Mouse (Mus musculus): ENCODE results near the gene Hoxd13. TPM values are rescaled to one million over a fixed set of nuclear protein-coding genes. Genes with fewer than 3 reads are reported as not detected.

Gene Hoxd13
- not detected in 2 replicates for polyA plus RNA-seq (2012)

DNA sequence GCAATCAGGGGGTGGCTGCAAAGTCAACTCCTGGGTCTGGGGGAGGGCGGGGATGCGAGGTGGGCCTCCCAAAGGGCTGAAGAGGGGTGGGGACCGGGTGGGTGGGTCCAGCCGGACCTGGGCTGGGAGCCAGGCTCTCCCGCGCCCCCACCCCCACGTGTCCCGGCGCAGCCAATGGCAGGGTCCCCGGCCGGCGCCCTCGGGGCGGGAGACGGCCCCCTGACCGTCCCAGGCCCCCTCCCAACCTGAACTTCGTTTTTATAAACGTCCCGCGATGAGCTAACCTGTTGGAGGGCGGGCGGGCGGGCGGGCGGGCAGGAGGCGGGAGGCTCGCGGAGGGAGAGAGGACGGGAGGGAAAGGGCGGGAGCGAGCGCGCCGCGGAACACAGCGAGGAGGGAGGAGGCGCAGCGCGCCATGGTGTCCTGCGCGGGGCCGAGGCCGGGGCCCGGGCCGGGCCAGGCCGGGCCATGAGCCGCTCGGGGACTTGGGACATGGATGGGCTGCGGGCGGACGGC lies at the start of gene Hoxd13:
Gene Hoxd13 (plus strand): TSS at position 469 of the 516 bp plus-strand sequence.

DNA sequence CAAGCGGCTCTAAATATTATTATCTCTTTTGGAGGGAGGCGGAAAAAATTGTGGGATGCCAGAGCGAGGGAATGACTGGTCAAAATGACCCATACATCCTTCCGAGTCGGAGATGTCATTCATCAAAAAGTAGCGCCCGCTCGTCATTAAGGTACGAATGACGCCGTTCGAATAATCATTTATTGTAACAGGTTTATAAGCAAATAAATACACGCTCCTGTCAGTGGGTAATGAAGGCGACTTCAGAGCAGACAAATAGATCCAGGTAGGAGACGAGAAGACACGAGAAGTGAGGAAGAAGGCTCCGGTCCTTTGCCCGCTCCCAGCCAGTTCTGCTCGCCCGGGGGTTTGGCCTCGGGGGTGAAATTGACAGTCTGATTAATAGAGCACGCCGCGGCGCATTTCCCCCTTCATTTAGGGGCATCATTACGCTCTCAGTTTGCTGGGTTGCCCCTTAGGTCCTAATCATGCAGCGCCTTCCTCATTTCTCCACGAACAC lies 8.6 kb upstream of the Hoxd13 start, which contains the start of gene Evx2:
Gene Evx2 (minus strand): TSS at position 51 of the 499 bp plus-strand sequence.

DNA sequence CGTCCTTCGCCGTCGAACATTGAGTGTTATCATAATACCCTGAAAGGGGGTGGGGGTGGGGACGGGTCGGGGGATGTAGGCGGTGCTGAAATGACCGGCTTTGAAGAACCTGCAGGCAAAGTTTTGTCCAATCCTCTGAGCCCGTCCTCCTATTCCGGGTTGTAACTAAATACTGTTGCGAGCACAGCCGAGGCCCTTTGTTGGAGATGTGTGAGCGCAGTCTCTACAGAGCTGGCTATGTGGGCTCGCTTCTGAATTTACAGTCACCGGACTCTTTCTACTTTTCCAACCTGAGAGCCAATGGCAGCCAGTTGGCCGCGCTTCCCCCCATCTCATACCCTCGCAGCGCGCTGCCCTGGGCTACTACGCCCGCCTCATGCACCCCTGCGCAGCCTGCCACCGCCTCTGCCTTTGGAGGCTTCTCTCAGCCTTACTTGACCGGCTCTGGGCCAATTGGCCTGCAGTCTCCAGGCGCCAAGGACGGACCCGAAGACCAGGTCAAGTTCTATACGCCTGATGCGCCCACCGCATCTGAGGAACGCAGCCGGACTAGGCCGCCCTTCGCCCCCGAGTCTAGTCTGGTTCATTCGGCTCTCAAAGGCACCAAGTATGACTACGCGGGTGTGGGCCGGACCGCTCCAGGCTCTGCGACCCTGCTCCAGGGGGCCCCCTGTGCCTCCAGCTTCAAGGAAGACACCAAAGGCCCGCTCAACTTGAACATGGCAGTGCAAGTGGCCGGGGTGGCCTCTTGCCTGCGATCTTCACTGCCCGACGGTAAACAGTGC lies 7.0 kb downstream of the Hoxd13 start, which contains the start of gene Hoxd12:
Gene Hoxd12 (plus strand): TSS at position 133 of the 785 bp plus-strand sequence.

DNA sequence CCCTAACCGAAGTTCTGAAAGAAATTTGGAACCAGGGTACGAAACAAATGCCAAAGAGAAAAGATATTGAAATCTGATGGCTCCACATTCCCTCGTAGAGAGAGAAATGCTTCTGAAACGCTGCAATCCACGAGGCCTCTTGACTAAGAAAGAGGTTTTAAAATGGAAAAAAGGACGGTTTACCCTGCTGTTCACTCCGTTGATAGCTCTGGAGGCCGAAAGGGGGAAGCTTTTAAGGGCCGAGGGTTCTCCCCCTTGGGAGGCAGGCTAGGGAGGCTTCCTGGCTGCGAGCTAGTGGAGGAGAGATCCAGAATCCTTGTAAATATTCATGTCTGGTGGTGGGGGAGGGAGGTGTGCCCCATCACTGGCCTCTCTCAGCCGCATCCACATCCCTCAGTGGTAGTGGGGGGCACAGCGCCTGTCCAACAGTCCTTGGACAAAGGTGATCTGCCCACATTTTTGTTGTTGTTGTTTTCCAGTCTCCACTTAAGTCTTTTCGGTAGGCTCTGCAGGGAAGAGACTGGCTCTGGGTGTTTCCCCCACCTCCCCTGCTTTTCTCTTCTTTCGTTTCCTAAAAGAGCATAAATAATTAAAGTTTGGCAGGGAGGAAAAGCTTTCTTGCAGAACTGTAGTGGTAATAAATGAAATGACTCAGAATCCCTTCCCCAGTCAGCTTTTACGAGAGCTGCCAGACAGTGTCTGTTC lies 10.9 kb downstream of the Hoxd13 start, which contains the start of gene Hoxd11:
Gene Hoxd11 (plus strand): TSS at position 667 of the 705 bp plus-strand sequence.

DNA sequence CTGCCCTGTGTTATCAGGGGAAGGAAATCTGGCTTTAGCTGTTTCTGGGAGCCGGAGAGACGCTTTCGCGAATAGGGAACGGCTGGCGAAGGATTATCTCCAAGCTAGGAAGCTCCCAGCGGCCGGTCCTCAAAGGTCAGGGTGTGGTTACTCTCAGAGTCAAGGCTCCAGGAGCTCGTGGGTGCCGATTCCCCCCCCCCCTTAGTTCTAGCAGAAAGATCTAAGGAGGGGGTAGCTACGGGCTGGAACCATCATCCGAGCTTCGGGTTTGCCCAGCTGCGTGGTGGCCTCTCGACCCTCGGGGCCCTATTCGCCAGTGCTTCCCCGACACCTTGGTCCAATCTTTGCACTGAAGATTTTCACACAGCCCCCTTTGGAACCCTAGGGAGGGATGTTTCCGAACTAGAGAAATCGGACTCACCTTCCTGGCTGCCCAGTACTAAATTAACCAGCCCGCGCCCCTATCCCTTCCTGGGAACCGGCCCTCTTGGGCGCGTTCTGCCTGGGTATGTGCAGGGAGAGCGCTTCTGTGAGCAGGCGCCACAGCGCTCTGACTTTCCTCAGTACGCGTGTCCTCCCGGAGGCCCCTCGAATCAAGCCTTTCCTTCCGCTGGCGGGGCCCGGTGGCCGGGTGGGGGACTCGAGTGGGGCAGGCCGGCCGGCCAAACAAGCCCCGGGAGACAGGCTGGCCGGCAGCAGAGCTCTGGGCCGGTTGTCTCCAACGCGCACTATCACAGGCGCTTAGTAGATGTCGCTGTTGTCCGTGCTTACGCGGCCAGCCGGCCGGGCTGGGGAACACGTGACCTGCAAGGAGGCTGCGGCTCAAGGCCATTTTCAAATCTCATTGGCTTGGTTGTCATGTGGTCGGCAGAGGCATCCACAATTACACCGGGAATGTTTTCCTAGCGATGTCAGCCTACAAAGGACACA lies 23.2 kb downstream of the Hoxd13 start, which contains the start of gene Hoxd10:
Gene Hoxd10 (plus strand): TSS at position 903 of the 930 bp plus-strand sequence.

DNA sequence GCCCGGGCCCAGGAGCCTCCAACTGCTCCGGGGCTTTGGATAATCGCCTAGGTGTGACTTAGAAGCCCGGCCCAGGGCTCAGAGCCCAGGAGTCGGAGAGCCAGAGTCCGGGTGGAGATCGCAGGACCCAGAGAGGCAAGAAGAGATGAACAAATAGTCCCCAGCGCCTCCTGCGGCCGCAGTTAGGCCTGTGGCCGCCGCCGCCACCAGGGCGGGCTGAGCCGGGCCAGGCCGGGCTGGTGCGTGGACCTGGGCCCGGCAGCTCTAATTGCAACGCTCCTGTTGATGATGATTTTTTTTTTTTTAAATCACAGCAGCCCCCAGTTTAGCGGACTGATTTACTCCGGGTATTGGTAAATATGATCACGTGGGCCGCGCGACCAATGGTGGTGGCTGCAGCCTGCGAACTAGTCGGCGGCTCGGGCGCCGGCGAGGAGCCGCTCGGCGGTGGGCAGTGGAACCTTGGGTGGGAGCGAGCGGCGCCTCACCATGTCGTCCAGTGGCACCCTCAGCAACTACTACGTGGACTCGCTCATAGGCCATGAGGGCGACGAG lies 29.5 kb downstream of the Hoxd13 start, which contains the start of gene Hoxd9:
Gene Hoxd9 (plus strand): TSS at position 161 of the 555 bp plus-strand sequence.

DNA sequence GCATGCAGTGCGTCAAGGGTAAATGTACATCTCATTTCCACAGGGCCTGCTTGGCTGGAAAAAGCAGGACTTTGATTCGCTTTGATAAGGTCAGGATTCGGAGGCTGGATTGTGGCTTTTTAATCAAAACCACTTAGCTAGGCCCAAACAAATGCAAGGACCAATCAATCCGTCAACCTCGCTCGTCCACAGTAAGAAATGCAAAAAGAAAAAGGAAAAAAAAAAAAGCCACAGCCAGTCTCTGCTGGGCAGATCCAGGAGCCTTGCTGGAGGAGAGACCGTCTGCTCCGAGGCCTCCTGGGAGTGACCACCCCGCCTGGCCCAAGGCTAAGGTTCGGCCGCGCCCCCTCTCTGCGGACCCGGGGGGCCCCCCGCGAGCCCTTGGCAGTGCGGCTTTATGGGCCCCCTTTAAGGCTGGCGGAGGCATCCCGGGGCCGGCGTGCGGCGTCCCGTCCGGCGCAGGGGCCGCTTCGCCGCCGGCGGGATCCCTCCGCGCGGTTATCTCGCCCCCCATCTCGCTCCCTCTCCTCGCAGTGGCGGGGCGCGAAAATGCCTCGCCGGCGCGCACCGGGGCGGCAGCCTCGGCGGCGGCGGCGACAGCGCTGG lies 36.4 kb downstream of the Hoxd13 start, which contains the start of gene Hoxd8:
Gene Hoxd8 (plus strand): TSS at position 223 of the 606 bp plus-strand sequence.

DNA sequence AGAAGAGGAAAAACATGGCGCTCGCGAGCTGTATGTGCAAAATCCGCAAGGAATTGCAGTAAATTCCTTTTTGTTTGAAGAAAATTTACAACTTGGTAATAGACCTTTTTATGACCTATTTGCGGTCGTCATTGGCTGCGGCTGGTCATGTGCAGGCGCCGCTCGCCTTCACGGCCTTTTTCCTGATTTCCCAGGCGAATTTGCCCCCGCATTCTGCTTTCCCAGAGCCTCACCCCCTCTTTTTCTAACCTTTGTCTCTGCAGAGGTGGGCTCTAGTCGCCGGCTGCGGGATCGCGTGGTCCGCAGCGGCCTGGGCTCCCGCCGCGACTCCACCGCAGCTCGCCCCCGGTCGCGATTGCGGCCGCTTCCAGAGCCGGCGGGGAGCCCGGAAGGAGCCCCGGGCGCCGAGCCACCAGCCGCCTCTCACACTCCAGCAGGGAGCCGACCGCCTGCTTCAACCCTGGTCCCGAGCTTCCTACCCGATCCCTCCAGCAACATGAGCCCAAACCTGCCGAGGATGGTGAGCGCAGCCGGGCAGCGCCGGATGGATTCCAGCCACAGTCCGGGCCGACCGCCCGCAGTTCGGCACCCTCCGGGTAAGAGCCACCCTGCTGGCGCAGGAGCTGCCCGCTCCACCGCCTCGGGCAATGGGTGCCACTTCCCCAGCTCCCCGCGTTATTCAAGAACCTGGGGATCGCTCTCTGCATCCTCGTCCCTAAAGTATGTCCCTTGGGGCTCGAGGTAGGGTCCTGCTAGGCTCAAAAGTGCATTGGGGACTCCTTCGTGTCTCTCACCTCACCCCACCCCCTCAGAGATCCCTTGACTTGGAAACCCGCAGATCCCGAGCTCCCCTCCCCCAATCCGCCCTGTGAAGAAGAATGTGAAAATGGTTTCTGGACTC lies 43.9 kb downstream of the Hoxd13 start, which contains the start of the genes Hoxd3 and Hoxd4:
Gene Hoxd3 (plus strand): TSS at position 207 of the 901 bp plus-strand sequence.
Gene Hoxd4 (plus strand): TSS at position 209 of the 901 bp plus-strand sequence.

Other genes starting within 250 kb of the Hoxd13 start
- gene Lnpk, start 88.9 kb upstream of the Hoxd13 start, polyA plus RNA-seq (2012) = 8.6 and 9.0 TPM in 2 replicates
- not detected in 2 replicates for gene Evx2, start 8.8 kb upstream of the Hoxd13 start, polyA plus RNA-seq (2012)
- not detected in 2 replicates for gene Hoxd12, start 6.7 kb downstream of the Hoxd13 start, polyA plus RNA-seq (2012)
- not detected in 2 replicates for gene Hoxd11, start 11.2 kb downstream of the Hoxd13 start, polyA plus RNA-seq (2012)
- not detected in 2 replicates for gene Hoxd10, start 23.6 kb downstream of the Hoxd13 start, polyA plus RNA-seq (2012)
- gene Hoxd9, start 29.4 kb downstream of the Hoxd13 start, polyA plus RNA-seq (2012) = not detected in 2 replicates
- 0.04 TPM in 1 of 2 replicates, not detected in the other for gene Hoxd8, start 36.3 kb downstream of the Hoxd13 start, polyA plus RNA-seq (2012)
- 0.04 TPM in 1 of 2 replicates, not detected in the other for gene Hoxd3, start 43.6 kb downstream of the Hoxd13 start, polyA plus RNA-seq (2012)
- gene Hoxd4, start 43.6 kb downstream of the Hoxd13 start, polyA plus RNA-seq (2012) = not detected in 2 replicates
- gene Gm28230, start 58.4 kb downstream of the Hoxd13 start, polyA plus RNA-seq (2012) = not detected in 2 replicates
- gene Hoxd1, start 94.7 kb downstream of the Hoxd13 start, polyA plus RNA-seq (2012) = 0.20 TPM in 1 of 2 replicates, not detected in the other
- gene Mtx2, start 157.5 kb downstream of the Hoxd13 start, polyA plus RNA-seq (2012) = 25.9 and 26.5 TPM in 2 replicates